Mouse (Mus musculus): ENCODE results near the gene Gprasp1.
"Not testable (repeated sequence)": the region's sequence is repeated elsewhere in the genome, so short reads cannot be mapped to it uniquely, and the experiment has no call there.

DNA sequence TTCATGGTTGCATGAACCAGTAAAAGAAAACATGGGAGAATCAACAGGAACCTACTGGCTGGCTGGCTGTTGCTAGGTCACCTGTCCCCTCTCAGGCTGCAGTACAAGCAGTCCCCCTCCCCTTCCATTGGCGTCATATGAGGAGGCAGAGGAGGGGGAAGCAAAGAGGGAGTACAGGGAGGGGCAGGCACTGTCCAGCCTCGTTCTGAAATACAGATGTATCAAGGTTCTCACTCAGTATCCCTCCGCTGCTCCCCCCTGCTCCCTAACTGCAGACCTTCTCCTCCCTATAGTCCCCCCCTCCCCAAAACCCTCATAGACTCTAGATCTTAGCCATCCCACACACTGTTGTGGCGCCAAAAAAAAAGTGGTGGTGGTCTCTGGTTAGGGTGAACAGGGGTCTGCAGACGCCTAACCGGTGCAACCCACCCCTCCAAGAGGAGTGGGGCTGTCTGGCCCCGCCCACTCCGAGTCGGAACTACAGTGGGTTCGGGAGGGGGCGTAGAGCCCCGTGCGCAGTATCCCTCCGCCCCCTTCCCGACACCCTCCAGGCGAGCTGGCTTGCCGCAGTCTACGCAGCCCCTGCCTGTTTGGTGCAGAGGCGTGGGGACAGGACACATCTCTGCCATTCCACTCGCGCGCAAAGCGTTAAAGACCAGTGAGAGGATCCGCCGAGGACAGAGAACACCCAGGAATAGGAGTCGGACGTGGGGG, 53.2 kb downstream of the Gprasp1 start:
- TF ChIP-seq POLR2A (IDR thresholded peaks at IDR 0.05; ENCODE audit: borderline replicate concordance, low read depth, low read length); CTCF (IDR thresholded peaks at IDR 0.05; ENCODE audit: low read depth, low read length): not testable (repeated sequence)

All from bone marrow macrophage, adult 2 months (primary cell).